Mouse (Mus musculus): ENCODE results near the gene Qsox2.

- TF ChIP-seq POLR2A (IDR thresholded peaks at IDR 0.05; ENCODE audit: borderline replicate concordance, insufficient read depth, low read length), result no peak
- no peak for TF ChIP-seq CTCF (IDR thresholded peaks at IDR 0.05; ENCODE audit: borderline replicate concordance, insufficient read depth, low read depth, low read length)
Observed at GRCm38 (mm10) chr2:26264646-26265045, 27.3 kb upstream of the Qsox2 start.

All from cerebellum, adult 2 months (tissue).